Mouse (Mus musculus): Measurements from ENCODE around the gene Gm30083.

Gene Gm30083

DNA sequence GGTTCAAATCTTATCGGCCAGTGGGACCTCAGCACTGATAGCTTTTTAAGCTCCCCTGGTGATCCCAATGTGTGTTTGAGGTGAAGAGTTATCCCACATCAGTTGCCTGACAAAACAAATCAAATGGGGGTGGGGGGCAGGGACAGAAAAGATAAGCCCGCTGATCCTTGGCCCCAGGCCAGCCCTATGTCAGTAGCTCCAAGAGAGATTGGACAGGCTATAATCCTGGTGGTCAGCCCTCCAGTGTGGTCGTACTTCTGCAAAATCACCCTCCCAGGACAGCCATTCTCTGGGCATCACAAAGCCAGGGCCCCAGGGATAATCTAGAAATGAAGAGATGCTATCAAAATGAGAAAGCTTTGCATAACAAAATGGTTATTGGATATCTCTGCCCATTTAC is 56.1 kb downstream of the Gm30083 start:
- DNase-seq = no peak

DNA sequence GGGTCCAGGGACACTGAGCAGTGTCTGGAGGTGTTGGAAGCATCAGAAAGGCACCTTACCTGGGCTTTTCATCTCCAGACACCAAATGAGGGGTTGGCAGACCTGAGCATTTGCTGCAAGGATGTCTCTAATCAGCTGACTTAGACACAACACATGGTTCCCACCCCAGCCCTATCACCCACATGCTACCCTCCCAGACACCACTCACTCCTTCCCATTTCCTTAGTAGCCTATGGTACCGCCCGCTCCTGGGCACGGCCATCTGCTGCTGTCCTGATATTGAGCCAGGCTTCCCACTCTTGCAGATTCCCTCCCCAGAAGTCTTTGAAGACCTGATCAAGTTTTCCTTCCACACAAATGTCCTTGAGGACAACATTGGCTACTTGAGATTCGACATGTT is 56.8 kb downstream of the Gm30083 start:
- DNase-seq = no peak

GRCm38 (mm10) chr14:33956055-33956454 is 58.9 kb downstream of the Gm30083 start:
- DNase-seq = no peak

GRCm38 (mm10) chr14:33953761-33954160 is 61.2 kb downstream of the Gm30083 start, which contains the start of gene Rbp3:
Gene Rbp3, plus strand, starts transcription at chr14:33954003.
- DNase-seq = no peak

GRCm38 (mm10) chr14:33952233-33952981 is 62.6 kb downstream of the Gm30083 start:
- no peak for DNase-seq

DNA sequence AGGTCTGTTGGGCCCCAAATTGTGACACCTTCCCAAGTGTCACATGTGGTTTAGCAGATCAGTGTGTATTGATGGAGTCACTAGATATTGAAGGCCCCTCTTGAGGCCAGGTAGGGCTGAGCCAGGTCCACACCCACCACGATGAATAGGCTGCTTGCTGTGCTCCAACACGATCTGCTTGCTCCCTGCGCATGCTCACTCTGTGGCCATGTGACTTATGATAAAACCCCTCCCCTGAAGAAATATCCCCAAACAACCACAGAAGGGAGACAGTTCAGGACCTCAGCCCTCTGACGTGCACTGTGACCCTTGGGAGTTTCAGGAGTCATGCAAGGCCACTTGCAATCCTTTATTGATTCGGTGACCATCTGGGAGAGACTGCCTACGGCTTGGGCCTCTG is 68.9 kb downstream of the Gm30083 start:
- no peak for DNase-seq

GRCm38 (mm10) chr14:33942222-33942621 is 72.8 kb downstream of the Gm30083 start:
- no peak for DNase-seq

DNA sequence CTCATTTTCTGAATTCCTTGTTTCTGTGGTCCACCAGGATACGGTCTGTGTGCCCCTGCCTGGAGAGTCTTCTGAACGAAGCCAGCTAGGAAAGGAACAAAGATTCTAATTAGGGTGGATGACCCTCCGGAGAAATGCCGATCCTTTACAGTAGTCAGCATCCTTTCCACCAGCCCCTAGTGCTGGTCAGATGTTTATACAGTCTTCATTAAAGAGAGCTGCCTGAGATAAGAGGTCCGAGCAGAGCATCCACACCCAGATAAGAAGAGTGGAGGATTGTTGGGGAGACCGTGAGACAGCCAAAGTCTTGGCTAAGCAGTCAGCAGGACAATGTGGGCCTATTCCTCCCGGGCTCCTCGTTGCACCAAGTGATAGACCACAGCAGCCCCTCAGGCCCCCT is 74.2 kb downstream of the Gm30083 start, which contains the start of gene Gdf2:
TSS of gene Gdf2 (plus strand) at position 301 of the 400 bp plus-strand sequence.
- DNase-seq = no peak

GRCm38 (mm10) chr14:33939117-33939516 is 75.9 kb downstream of the Gm30083 start:
- peak; percentile 80 for DNase-seq

Data from right cerebral cortex, postnatal 14 days (tissue).